Comparison of ENCODE assay signal across 14 mouse cellular contexts in the genomic region with DNA sequence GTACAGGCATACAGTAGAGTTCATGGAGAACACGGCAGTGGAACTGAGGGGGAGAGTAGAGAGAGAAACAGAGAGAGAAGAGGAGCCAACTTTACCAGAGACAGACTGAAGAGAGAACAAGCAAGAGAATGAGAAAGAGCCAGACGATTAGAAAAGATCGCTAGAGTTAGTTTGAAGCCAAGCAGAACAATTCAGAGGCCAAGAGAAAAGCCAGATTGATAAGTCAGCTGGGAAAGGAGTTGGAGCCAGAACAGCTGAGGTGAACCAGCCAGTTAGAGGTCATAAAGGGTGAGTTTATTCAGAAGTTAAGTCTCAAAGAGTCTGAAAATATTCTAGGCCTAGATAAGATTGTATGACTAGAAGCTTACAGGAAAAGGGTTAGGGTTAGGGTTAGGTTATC.
DNase-seq lines count a peak whose midpoint lies in the region.
"Had no signal": no experiment of that assay in that cellular context is flagged by ENCODE, and none has a peak within 500 bp of the region (broad histone marks: within the 10 kb centered on the region; RNA-seq: fewer than 3 reads in every experiment).

No protein-coding gene starts in this region.

- DNase-seq in gastrocnemius, adult 18-20 months (ENCODE audit: low spot score): peak; percentile 50
- no peak for DNase-seq in gastrocnemius, postnatal 4 days (ENCODE audit: low spot score in 2 of 2)
- DNase-seq in heart, adult 8-10 months (ENCODE audit: low spot score): peak; percentile 71
- no peak for DNase-seq in heart, postnatal 4 days
- DNase-seq in gastrocnemius, postnatal 25 days: peak; percentile 47
- peak; percentile 26 for DNase-seq in heart, postnatal 25 days (ENCODE audit: low spot score)
- DNase-seq in cerebellum, adult 8-10 months: no peak
- DNase-seq in right cerebral cortex, adult 2 months (ENCODE audit: low spot score in 2 of 2): no peak
- DNase-seq: cerebellum, adult 9-11 months; kidney, adult 8-10 months; kidney, postnatal 10 days; liver; thymus, adult 18-20 months; thymus, postnatal 36 days had no signal

- intact Hi-C loops in heart, postnatal 25 days (cut with DNase I): no loop called here

Comparison
In these comparisons a context has a peak if more than half of its experiments do, and no peak if none do; other contexts are left out.
1. DNase-seq: peak in gastrocnemius, adult 18-20 months (single experiment), heart, adult 8-10 months (single experiment), gastrocnemius, postnatal 25 days (single experiment) and heart, postnatal 25 days (single experiment); none in gastrocnemius, postnatal 4 days (0 of 2), heart, postnatal 4 days (single experiment), cerebellum, adult 8-10 months (single experiment) and right cerebral cortex, adult 2 months (0 of 2).